Mouse (Mus musculus) activated CD4-positive, CD25-positive, alpha-beta regulatory T cell, adult 4 months (primary cell): ENCODE results near the gene Mab21l2. TPM values are rescaled to one million over a fixed set of nuclear protein-coding genes. Genes with fewer than 3 reads are reported as not detected.

ENCODE experiments used
- ATAC-seq: one replicate; pipeline ENCODE4 v1.8.0; 2017
- polyA plus RNA-seq, 2 experiments: library from polyadenylated mRNA; unstranded; fragments of 100-300 nt; shearing (Covaris generic); gene quantifications; one replicate each; pipeline ENCODE4 v1.2.1; 2017

Gene Mab21l2
- polyA plus RNA-seq: under 1 TPM; 0.24 to 0.41 TPM

DNA sequence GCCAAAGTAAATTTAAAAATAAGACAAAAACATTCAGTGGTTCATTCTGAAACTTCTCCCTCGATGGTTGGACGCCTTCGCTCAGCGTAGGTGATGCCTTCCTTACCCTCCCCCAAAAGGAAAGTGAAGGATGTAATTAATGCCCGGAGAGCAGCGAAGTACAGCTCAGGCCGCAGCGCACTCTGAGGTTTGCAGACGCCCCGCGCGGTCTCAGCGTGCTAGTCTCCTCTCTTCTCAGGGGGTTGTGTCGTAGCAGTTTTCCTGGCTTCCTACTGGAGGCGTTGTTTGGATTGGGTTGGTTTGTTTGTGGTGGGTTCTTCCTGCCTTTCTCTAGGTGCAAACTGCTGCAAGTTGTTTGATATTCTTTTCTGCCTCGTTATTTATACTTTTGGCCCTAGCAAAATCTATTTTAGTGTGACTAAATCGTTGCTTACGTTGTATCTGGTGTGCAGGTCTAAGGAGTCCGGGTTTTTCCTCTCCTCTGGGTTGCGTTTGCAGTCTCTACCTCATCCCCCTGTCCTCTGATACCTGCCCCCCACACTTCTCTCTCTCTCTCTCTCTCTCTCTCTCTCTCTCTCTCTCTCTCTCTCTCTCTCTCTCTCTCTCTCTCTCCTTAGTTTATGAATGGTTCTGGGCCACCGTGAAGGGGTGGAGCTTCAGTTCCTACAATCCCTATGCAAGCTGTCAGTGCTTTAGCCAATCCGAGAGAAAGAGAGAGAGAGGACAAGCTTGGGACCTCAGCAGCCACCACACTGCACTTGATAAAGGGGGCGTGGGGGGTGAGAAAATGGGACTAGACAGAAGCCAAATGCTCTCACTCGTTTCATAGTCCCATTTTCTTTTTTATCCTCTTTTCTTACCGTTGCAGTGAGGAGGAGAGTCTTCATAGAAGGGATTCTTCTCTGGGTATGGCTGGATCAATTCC, at the start of gene Mab21l2:
Mab21l2 (minus strand) TSS at position 539 of the 925 bp plus-strand sequence.
- ATAC-seq: no peak

DNA sequence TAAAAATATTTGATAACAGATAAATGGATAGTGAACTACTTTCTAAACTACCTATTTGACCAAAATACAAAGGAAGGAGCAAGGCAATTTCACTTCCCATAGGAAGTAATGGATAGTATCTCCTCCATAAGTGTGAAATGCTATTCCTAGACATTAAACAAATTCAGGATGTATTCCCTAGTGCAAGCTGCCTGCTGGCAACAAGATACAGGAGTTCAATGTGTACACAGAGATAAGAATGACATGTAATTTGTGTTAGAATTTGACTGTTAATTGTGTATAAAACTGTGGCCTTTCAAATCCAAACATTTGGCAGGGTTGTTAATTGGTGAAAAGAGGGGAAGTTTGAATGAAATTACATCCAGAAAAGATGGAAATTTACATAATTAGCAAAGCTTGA, 26.9 kb upstream of the Mab21l2 start:
- ATAC-seq: no peak

DNA sequence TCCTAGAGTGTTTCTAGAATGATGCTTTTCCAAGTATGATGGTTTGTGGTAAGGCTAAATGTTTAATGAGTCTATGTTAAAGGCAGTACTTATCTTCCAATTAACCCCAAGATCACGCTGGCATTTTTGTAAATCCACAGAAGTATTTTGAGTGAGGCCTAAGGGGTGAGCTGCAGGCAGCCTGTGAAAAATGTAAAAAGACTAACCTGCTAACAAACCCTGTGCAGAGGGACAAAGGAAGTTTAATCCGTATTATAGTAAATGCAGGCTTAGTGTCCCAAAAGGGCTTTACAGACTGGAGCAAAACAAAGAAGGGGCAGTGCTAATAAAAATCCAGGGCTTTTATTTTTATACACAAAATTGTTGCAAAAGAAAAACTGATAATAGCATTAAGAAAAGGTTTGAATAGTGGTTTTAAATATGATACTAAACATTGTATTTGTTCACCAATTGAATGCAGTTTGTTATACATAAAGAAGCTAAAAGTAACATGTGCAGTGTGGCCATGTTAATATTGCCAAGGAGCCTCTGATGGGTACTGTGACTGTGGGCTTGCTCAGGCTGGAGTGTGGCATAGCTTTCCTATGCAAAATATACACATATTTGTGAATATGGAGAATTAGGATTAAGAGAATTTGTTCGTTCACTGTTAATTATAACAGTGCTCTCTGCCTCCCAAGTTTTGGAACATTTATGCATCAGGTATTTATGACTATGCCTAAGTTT, 24.3 kb upstream of the Mab21l2 start:
- no peak for ATAC-seq

DNA sequence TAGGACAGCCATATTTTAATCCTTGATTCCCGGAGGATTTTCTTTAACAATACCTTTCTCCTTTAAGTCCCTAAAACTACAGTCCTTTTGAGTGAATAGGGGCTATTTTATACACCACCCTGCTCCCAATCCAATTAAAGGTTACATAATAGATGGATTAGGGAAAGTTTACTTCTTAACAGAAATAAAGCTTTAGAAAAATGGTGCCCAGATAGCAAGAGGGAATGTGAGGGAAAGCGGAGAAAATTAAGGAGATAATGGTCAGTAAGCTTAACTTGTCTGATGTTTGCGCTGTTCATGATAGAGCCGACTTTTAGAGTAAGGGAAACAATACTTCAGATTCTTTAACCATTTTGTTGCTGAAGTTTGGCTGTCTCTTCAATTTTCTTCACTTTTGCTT, 23.1 kb upstream of the Mab21l2 start:
- no peak for ATAC-seq

DNA sequence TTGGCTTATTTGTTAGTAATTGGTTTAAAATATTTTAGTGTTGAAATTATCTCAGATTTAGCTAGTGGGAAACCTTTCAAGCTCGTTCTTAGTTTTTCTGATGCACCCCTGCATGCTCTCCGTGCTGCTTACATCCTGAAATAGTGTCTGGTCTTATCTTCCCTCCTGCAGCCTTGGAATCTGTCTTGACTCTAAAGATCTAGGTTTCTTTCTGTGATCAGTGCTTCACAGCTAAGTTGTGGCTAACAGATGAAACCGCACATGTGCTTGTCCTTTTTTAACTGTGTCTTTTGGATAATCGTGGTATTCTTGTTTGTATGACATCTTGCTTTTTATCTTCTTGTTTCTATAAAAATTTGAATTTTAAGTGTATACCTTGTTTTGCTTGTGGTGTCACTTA, 18.9 kb upstream of the Mab21l2 start:
- no peak for ATAC-seq

DNA sequence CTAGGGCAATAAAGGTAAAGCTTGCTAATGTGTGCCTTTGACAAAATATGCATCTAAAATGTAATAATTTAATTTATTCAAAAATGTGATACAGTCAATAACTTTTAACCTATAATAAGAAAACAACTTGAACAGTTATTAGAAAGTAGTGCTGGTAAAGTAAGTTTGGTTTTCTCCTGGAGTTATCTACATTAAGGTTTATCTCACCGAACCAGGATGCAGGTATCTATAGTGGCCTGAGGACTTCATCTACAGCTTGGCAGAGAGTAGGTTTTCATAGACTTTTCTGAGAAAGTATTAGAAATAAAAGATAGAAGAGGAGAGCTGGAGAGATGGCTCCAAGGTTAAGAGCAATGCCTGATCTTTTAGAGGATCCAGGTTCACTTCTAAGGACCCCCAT, 13.0 kb upstream of the Mab21l2 start:
- no peak for ATAC-seq

DNA sequence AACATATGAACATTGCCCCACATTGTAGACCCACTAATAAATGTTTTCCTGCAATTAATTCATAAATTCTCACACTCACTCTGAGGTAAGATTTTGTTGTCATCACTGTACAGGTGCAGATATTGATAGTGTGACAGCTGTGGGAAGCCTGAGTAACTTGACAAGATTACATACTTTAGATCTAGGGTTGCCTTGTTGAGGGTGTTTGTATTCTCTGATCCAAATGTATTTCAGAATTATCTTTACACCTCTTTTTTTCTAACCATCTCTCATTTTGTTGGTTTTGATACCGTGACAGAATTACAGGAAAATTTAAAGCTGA, 12.6 kb upstream of the Mab21l2 start:
- ATAC-seq: no peak

DNA sequence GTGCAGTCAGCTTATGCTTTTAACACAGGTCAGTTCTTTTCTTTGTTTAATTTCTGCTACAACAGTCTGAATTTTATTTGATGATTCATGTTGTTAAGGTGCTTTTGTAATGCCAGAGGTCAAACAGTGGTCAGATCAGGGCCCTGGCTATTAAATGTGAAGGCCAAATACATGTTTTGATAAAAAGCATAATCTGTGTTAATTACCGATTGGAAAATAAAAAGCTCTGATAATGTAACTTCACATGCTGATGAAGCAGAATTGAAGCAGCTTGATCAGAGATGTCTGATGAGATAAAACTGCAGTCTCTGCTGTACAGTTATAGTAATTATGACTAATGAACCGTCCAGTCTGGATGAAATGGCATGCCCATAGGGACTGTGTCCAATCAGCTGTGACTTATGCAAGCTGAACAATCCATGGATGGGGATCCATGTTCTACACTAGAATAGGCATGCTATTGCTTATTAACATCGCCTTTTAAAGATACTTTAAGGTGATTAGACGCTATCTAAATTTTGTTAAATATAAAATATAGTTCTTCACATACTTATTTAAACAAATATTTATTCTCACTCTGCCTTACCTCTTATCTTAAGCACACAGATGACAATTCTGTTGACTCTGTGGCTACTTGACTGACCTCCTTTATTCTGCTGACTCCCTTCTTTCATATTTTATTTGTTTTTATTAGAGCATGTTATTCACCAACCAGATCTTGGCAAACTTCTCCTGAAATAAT, 12.0 kb upstream of the Mab21l2 start:
- ATAC-seq: no peak

DNA sequence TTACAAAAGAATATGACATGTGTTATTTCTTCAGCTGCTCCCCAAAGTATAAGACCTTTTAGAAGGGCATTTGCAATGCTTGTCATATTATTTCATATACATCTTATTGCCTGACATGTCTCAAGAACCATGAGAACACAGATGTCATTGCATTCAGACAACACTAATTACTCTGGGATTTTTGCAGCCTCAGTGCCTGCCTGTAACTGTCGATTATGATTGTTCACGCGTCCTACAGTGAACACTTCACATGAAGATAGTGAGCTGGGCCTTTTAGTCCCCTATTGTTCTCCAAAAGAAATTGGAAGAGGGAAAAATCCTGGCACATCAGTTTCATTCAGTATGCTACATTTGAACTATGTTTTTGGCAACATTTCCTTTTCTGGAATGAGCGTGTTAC, 11.2 kb upstream of the Mab21l2 start:
- no peak for ATAC-seq

DNA sequence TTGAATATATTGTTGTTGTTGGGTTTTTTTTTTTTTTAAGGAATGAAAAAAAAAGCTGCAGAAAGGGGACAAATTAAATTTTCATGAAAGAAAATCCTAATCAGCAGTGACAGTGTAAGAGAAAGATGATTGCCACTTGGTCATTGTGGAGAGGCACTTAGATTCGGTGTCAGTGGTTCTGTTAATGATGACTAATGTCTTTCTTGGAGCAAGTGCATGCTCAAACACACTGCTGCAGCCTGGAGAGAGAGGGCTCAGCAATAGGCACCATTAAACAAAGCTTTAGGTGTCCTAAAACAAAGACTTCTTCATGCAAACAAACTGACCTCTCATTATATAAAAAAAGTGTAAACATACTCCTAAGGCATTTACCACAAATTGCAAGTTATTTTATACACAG, 10.5 kb upstream of the Mab21l2 start:
- ATAC-seq: no peak

DNA sequence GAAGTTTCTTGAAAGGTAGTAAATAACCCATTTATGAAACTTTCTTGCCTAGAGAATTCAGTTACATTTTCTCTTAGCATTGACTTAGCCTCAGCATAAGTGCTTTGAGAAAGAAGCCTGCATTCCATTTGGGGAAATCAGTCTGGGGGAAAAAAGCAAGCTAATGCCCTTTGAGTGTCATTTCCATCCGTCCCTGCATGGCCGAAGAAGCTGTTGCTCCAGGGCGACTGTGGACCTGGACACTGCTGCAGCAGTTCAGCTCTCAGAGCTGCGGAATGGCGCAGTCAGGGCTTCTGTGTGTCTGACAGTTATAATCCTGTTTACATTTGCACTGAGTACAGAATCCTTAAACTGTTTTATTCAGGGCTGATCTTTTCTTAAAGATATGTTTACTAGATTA, 3.7 kb upstream of the Mab21l2 start:
- no peak for ATAC-seq

DNA sequence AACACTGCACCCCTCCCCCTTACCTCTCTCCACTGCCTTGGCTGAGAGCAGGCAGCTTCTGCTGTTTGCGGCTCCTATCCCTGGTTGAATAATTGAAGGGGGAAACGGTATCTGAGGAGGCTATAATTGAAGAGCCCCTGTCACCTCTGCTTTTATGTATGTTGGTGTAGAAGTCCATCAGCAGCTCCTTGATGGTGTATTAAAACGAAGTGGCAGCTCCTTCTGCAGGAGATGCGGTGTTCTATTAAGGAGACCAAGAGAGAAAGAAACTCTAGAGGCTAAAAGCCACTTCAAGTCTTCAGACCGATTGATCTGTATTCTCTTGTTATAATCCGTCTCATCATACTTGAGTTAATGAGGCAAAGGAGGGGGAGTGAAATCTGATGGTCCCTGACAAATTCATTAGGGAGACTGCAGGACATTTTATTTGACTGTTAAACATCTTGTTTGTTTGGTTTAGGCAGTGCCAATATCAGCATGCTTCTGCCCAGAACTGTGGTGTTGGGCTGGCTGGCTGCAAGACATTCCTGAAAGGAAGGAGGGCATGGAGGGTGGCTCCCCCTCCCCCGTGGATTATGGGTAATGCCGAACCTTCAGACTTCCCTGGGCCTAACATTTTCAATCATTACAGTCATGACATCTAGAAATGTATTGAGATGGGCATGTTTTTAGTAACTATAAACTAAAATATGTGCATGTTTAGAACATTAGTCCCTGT, 2.7 kb upstream of the Mab21l2 start:
- no peak for ATAC-seq

DNA sequence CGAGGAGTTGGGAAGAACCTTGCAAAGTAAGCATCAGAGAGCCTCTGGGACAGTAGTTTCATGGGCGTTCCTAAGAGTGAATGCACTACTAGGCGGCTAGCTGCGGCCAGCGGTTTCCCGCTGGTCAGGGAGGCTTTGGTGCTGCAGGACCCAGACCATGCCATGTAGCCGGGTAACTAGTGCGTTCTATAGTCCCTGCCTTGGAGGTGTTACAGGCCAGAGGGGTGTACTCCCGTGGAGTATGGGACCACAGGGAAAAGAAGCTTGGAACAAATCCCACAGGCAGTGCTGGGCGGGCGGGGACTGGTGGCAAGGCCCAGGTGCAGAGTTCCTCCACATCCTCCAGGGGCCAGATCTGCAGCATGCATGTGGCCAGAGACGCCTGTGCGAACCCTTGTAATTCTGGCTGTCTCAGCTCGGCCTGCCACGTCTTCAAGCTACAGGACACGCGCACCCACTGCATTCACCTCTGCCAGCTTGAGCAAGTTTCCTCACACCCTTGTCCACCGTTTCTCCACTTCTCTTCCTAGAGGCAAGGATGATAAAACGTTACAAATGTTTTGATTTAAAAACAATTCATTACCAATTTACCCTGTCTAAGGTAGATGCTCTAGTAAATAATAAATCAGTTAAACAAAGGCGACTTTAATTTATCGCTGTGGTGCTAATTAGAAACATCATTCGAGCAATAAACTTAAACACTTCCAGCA, 2.0 kb upstream of the Mab21l2 start:
- ATAC-seq: no peak

DNA sequence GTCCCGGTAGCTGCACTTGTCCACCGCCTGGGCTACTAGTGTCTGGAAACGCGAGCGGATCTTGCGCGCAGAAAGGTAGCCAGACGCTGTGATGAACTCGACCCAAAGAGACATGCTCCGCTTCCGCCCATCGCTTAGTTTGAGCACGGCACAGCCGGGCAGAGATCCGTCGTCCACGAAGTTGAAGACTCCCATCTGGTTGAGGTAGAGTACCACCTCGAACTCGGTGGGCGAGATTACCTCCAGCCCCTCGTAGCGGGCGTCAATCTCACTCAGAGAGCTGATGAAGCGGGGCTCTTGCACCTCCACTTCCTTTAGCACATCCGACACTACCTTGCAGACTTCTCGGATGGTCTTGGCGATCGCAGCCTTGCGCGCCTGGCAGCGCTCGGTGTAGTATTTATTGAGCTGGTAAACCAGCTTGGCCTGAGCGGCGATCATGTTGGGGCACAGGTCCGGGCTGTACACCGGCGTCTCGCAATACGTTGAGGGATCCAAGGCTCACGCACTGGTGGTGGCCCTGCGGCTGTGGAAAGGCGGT, 1.1 kb downstream of the Mab21l2 start:
- ATAC-seq: peak; percentile 38

DNA sequence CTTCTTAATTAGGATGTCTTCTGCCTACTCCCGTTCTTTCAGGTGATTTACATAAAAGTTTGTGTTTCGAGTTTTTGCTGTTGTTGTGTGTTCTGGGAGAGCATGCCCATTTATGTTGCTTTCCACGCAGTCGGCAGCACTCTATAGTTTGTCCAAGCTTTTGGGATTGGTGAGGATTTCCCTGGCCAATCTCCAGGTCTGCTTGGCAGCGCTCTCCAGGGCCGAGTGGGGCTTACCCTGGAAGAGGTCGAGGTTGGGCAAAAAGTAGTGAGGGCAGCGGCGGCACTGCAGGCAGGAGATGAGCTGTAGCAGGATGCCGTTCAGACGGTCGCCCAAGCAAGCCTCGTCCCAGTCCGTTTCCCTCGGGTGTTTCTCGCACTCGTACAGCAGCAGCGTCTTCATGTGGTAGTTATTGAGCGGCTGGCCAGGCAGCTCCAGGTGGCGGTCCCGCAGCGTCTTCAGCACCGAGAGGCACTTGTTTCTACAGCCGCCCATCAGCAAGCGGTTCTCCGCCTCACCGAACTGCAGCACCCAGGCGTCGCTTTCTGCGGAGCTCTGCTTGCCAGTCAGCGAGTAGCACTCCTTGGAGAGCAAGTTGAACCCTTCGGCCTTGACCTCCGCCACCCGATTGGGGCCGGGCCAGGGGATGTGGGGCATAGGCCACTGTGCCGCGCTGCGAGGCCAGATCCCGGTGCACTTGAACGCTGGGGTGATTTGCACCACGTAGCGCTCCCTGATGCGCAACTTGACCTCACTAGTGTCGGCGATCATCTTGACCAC, 1.8 kb downstream of the Mab21l2 start:
- ATAC-seq: peak; percentile 75

DNA sequence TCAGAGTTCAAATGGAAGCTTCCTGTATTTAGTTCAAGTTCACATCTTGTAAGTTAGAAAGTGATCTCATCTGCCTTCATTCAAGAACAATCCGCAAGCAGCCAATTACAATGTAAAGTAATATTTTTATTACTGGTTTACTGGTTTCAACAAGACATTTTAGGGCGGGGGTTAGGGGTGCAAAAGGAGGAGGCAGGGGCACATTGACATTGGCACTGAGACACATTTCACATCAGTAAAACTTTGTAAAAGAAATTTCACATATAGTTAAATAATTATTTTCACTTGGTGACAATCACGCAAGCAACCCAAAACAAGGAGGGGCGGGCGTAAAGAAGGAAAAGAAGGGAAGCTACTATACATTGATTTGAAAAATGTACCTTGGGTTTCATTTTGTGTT, 2.5 kb downstream of the Mab21l2 start:
- ATAC-seq: no peak

DNA sequence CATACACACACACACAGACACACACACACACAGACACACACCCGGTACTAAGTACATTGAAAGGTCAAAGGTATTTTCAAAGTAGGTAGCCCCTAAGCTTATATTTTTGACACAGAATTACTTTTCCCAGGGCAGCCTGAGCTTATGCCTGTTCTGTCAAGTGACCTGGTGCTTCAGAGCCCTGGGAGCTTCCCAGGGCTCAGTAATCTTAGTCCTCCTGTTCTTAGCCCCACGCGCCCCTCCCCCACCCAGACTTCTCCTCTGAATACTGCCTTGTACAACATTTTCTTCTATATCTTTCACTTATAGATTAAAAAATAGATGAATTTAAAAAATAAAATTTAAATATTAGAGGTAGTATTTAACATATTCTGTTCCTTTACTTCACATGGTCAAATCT, 3.6 kb downstream of the Mab21l2 start:
- ATAC-seq: no peak

DNA sequence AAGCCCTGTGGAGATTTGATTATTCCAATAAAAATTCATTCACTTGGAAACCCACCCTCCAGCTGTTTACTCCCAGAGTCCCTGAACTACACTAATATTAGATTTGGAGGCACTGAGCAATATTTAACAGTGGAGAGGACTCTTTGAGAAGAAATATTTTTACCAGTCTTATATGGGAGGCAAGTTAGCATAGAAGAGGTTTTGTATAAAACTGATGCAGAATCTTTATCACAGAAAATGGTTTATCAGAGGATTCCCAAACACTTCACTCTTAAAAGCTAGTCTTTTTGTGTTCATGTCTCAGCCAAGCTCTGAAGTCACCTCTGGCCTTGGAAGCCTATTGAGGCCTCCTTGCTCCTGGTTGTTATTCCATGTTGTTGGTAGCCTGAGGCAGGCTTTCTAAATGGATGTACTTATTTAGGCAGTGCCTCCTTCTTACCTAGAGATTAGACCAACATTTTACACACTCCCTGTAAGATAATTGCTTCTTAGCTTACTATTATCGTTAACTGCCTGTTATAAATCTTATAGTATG, 6.5 kb downstream of the Mab21l2 start:
- no peak for ATAC-seq

DNA sequence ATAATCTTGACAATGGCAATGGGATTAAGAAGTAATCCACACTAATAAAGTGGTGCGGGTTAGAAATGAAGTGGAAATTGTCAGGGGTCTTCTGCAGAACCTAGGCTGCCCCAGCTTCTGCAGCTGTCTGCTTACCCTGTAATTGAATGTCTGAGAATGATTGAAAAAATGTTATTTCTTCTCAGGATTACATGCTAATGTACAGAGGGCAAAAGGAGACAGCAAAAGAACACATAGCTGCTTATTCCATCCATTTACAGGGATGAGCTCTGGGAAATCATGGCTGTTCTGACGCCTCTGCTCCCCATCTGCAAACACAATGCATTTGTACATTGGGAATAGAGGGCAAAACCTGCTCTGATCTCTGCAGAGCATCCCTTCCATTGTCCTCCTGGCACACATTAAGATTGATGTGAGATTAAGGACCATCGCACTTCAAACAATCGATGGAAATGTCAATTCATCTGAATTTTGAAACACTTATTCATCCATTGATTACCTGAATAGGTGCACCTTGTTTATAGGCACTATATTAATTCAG, 7.3 kb downstream of the Mab21l2 start:
- no peak for ATAC-seq

DNA sequence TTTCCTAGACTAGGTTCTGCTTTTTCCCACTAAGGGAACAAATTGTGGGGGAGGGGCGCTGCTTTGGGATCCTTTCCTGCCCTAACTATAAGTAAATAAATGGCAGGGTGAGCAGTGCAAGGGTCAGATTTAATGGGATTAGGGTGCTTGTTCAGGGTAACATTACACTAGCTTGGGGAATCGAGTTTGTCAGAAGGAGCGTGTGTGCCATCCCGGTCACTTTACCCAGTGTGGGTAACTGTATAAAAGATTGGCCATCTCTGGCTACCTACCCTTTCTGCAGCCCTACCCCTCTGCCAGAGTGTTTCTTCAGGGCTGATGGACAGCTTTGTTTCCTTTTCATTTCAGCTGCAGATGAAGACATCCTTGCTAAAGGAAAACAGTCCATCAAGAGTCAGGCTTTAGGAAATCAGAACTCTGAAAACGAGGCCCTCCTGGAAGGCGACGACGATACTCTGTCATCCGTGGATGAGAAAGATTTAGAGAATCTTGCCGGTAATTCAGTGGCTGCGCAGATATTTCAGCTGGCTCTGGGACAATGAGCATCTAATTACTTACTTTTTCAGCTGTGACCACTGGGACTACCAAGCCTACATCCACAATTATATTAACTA, 8.8 kb downstream of the Mab21l2 start:
- ATAC-seq: no peak
